ENCODE assay signal across 19 mouse cellular contexts in the genomic region with DNA sequence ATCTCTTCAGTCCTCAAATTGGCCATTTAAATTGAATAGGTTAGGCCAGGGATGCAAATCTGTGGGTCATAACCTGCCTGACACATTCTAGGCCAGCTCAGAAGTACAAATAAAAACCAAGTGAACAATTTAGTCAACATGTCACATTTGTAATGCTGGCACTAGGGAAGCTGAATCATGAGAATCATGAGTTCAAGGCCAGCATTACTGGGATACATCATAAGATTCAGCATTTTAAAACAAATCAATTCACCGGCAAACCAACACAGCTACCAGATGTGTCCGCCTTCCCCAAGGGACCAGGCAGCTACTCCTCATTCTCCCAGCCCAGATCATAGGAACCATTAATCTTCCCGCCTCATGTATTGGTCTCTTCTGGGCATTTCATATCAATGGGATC. TPM values are rescaled to one million over a fixed set of nuclear protein-coding genes. Genes with fewer than 3 reads are reported as not detected.
"Had no signal": no experiment of that assay in that cellular context is flagged by ENCODE, and none has a peak within 500 bp of the region (broad histone marks: within the 10 kb centered on the region; RNA-seq: fewer than 3 reads in every experiment).

No protein-coding gene starts in this region.

- H3K4me2 ChIP-seq: neural tube, embryonic 13.5 days; neural tube, embryonic 15.5 days; stomach, embryonic 15.5 days had no signal

- H3K9me3 ChIP-seq: neural tube, embryonic 13.5 days; neural tube, embryonic 15.5 days; stomach, embryonic 15.5 days had no signal

- H3K36me3 ChIP-seq: neural tube, embryonic 13.5 days; neural tube, embryonic 15.5 days; stomach, embryonic 15.5 days had no signal

- H3K27ac ChIP-seq: neural tube, embryonic 13.5 days; neural tube, embryonic 15.5 days; stomach, embryonic 15.5 days; stomach, postnatal 0 days had no signal

- H3K4me3 ChIP-seq: neural tube, embryonic 13.5 days; neural tube, embryonic 15.5 days; stomach, embryonic 15.5 days had no signal

- DNase-seq: retina, postnatal 1 day; right cerebral cortex, adult 18-20 months; right cerebral cortex, postnatal 14 days; right cerebral cortex, postnatal 25 days; right cerebral cortex, postnatal 4 days; spleen, adult 18-20 months; thymus, adult 18-20 months; thymus, adult 2 months; thymus, postnatal 14 days; thymus, postnatal 25 days; thymus, postnatal 36 days; thymus, postnatal 4 days had no signal

- H3K27me3 ChIP-seq: neural tube, embryonic 13.5 days; neural tube, embryonic 15.5 days had no signal

- H3K9ac ChIP-seq: neural tube, embryonic 13.5 days; neural tube, embryonic 15.5 days; stomach, embryonic 15.5 days had no signal

RNA-seq across cellular contexts. Expression of gene Caskin1, which starts 4.9 kb away (rescaled TPM):
- total RNA-seq: neutrophil, adult 5-6 weeks had no signal

RNA-seq across cellular contexts. Expression of gene Bricd5, which starts 9.8 kb away (rescaled TPM):
- total RNA-seq: neutrophil, adult 5-6 weeks had no signal
- polyA plus RNA-seq: neural tube, embryonic 13.5 days; stomach, embryonic 14.5 days; stomach, embryonic 15.5 days; stomach, postnatal 0 days; thymus, postnatal 0 days had no signal
